Mouse (Mus musculus): ENCODE results near the gene Arid1a. TPM values are rescaled to one million over a fixed set of nuclear protein-coding genes. Genes with fewer than 3 reads are reported as not detected.

The Arid1a gene
- polyA plus RNA-seq, 1 experiment, result 45.1 TPM

DNA sequence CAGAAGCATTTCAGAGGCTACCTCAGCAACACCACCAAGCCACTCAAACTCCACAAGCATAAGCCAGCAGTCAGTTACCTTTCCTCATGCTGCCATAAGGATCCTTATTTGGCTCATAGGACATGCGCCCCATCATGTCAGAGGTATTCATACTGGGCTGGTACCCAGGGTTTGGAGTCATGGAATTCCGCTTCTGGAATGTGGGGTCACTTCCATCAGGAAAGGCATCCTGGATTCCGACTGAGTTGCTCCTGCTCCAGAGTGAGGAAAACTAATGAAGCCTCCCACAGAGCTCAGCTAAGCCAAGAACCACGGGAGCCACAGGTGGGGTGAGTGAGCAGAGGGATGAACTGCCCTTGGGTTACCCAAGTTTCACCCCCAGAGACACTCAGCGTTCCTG is 69.4 kb downstream of the Arid1a start:
- TF ChIP-seq CTCF (IDR thresholded peaks at IDR 0.05; ENCODE audit: extremely low read depth, insufficient read depth, low read length) (no peak), POLR2A (IDR thresholded peaks at IDR 0.05; ENCODE audit: extremely low read depth, insufficient read depth, low read length) (no peak)
- Histone ChIP-seq H3K27ac (ENCODE audit: insufficient read depth, low read length) (no peak overlapping the region), H3K4me1 (ENCODE audit: control insufficient read depth, insufficient read depth, low read length) (no peaks in the 10 kb centered on the region), H3K4me3 (ENCODE audit: insufficient read depth, low read length) (no peak overlapping the region)

DNA sequence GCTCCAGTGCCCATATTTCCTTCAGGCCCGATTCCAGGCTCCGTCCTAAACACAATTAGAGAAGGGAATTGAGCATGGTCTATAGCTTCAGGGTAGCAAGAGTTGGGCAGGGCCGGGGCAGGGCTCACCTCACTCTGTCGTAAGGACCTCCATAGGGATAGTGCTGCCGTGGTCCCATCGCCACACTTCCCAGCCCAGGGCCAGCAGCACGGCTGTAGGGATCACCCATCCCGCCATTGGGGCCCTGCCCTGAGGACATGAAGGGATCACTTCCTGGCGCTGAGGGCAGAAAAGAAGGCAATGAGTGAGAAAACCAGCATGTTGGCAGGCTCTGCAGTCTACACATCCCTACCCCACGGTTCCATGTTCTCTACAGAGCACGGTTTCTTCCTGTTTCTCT is 70.1 kb downstream of the Arid1a start:
- Histone ChIP-seq H3K4me3 (ENCODE audit: insufficient read depth, low read length) (no peak overlapping the region), H3K27ac (ENCODE audit: insufficient read depth, low read length) (no peak overlapping the region), H3K4me1 (ENCODE audit: control insufficient read depth, insufficient read depth, low read length) (no peaks in the 10 kb centered on the region)
- TF ChIP-seq POLR2A (IDR thresholded peaks at IDR 0.05; ENCODE audit: extremely low read depth, insufficient read depth, low read length), result no peak

DNA sequence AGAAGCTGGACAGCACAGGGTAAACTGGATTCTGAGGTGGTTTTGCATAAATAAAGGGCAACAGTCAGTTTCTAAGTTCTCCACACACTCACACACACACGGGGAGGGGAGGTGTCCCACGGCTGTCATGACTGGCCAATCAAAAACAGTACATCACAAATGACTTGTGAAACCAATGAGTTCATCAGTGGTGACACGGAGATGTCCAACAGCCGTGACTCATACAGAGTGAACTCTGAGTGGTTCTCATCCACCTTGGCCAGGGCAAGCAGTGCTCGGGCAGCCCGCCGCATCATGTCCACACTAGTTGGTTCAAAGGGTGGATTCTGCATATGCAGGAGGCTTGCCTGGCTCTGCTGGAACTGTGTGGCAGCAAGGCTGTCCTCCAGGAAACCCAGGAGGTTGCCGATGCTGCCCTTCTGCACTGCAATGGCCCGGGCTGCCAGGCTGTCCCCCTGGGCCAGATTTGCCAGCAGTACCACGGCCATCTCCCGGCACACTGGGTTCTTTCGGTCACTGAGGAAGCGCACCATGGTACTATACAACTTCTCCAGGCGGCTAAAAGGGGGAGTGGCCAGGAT is 76.3 kb downstream of the Arid1a start:
- Histone ChIP-seq H3K4me3 (ENCODE audit: insufficient read depth, low read length) (no peak overlapping the region), H3K4me1 (ENCODE audit: control insufficient read depth, insufficient read depth, low read length) (no peaks in the 10 kb centered on the region), H3K27ac (ENCODE audit: insufficient read depth, low read length) (no peak overlapping the region)
- TF ChIP-seq POLR2A (IDR thresholded peaks at IDR 0.05; ENCODE audit: extremely low read depth, insufficient read depth, low read length) (no peak), CTCF (IDR thresholded peaks at IDR 0.05; ENCODE audit: extremely low read depth, insufficient read depth, low read length) (no peak)

DNA sequence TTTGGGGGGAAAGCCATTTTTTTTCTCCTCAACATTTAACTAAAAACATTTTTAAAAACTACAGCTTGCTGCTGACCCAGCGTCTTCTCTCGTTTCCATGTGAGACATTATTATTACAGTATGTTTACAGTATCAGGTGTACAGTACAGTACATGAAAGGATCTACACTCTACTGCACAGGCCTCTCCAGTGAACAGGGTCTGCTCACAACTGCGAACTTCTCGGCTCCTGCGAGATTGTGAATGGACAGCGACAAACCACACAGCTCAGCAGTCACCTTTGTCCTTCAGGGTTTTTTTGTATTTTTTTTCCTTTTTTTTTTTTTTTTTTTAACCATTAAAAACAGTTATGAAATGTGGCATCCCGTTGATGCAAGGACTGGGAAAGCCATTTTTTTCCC is 76.9 kb downstream of the Arid1a start:
- Histone ChIP-seq H3K4me3 (ENCODE audit: insufficient read depth, low read length) (no peak overlapping the region), H3K27ac (ENCODE audit: insufficient read depth, low read length) (no peak overlapping the region), H3K4me1 (ENCODE audit: control insufficient read depth, insufficient read depth, low read length) (no peaks in the 10 kb centered on the region)
- TF ChIP-seq CTCF (IDR thresholded peaks at IDR 0.05; ENCODE audit: extremely low read depth, insufficient read depth, low read length) (no peak), POLR2A (IDR thresholded peaks at IDR 0.05; ENCODE audit: extremely low read depth, insufficient read depth, low read length) (no peak)

DNA sequence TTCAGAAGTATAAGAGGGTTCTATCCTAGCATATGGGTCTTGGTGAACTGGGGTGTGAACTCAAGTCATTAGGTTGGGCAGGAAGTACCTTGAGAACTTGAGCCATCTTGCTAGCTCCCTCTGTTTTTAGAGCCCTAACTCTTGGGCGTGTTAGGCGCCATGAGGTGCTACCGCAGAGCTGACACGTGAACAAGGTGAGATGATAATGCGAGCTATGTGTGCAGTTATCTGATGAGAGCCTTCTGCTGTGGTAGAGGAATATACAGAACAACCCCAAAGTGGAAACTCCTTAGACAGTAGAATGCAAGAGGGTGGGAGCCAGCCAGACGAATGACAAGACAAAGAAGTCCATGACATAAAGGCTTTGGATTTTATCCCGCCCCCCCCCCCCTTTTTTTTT is 79.3 kb downstream of the Arid1a start:
- no peak overlapping the region for H3K27ac ChIP-seq (ENCODE audit: insufficient read depth, low read length)
- no peak overlapping the region for H3K4me3 ChIP-seq (ENCODE audit: insufficient read depth, low read length)
- TF ChIP-seq CTCF (IDR thresholded peaks at IDR 0.05; ENCODE audit: extremely low read depth, insufficient read depth, low read length) (no peak), POLR2A (IDR thresholded peaks at IDR 0.05; ENCODE audit: extremely low read depth, insufficient read depth, low read length) (no peak)
- H3K4me1 ChIP-seq (ENCODE audit: control insufficient read depth, insufficient read depth, low read length), result peaks cover 7% of the 10 kb centered on the region; the same call in 1 of the 2 replicates

DNA sequence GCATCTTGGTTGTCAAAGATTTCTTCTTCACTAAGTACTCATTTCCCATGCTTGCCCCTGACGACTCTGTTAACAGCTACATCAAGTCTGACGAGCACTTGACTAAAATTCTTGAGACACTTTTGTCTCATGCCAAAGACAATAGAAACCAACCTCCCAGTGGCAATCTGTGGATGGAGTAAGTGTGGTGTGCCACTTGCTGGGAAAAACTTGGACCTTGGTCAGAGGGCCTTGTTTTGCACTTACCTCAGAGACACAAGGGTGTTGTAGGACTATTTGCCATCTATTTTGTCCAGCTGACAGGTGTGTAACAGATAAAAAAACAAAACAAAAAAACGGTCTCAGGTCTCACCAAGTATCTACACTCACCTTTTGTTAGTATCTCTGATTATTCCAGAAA is 80.4 kb downstream of the Arid1a start:
- no peak overlapping the region for H3K27ac ChIP-seq (ENCODE audit: insufficient read depth, low read length)
- no peak for TF ChIP-seq CTCF (IDR thresholded peaks at IDR 0.05; ENCODE audit: extremely low read depth, insufficient read depth, low read length)
- no peak for TF ChIP-seq POLR2A (IDR thresholded peaks at IDR 0.05; ENCODE audit: extremely low read depth, insufficient read depth, low read length)

DNA sequence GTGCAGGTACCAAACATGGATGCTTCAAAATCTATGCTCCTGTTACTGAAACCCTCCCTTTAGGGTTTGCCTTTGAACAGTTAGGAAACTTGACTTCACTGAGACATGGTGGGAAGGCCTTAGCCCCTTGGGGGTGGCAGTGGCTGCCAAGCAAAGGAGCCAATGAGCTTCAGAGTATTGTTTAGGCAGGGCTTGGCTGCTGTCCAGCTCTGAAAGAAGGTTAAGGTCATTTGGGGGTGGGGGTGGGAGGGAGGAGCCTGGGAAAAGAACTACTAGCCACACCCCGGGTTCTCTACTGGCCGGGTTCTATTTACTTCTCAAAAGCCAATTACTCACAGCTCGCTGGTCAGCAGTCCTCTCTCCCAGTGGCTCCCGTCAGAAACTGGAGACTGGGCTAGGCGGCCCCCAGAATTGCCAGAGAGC is 81.0 kb downstream of the Arid1a start:
- Histone ChIP-seq H3K4me1 (ENCODE audit: control insufficient read depth, insufficient read depth, low read length) (peaks cover 7% of the 10 kb centered on the region; the same call in 1 of the 2 replicates), H3K27ac (ENCODE audit: insufficient read depth, low read length) (peak overlapping the region; percentile 36; the same call in 1 of the 2 replicates), H3K4me3 (ENCODE audit: insufficient read depth, low read length) (no peak overlapping the region)
- TF ChIP-seq POLR2A (IDR thresholded peaks at IDR 0.05; ENCODE audit: extremely low read depth, insufficient read depth, low read length) (no peak), CTCF (IDR thresholded peaks at IDR 0.05; ENCODE audit: extremely low read depth, insufficient read depth, low read length) (no peak)

More for the DNA sequence above, 80.4 kb downstream of the Arid1a start:
- peaks cover 7% of the 10 kb centered on the region; the same call in 1 of the 2 replicates for H3K4me1 ChIP-seq (ENCODE audit: control insufficient read depth, insufficient read depth, low read length)
- no peak overlapping the region for H3K4me3 ChIP-seq (ENCODE audit: insufficient read depth, low read length)

DNA sequence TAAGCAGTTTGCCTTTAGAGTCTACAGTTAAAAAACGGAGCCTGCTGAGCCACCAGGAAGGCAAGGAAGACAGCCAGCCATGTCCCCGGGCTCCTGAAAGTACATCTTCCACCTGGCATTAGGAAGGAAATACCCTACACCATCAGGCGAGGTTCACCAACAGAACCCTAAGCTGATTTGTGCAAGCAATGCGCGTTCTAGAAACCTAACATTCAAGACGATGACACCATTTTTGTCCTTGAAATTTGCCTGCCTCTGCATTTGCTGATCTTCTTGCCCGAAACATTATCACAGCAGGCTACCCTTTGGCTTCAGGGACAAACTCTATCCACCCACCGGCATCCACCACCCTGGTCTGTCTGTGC is 82.3 kb downstream of the Arid1a start:
- no peak for TF ChIP-seq POLR2A (IDR thresholded peaks at IDR 0.05; ENCODE audit: extremely low read depth, insufficient read depth, low read length)
- no peak for TF ChIP-seq CTCF (IDR thresholded peaks at IDR 0.05; ENCODE audit: extremely low read depth, insufficient read depth, low read length)
- peak overlapping the region; percentile 56 for H3K27ac ChIP-seq (ENCODE audit: insufficient read depth, low read length)

DNA sequence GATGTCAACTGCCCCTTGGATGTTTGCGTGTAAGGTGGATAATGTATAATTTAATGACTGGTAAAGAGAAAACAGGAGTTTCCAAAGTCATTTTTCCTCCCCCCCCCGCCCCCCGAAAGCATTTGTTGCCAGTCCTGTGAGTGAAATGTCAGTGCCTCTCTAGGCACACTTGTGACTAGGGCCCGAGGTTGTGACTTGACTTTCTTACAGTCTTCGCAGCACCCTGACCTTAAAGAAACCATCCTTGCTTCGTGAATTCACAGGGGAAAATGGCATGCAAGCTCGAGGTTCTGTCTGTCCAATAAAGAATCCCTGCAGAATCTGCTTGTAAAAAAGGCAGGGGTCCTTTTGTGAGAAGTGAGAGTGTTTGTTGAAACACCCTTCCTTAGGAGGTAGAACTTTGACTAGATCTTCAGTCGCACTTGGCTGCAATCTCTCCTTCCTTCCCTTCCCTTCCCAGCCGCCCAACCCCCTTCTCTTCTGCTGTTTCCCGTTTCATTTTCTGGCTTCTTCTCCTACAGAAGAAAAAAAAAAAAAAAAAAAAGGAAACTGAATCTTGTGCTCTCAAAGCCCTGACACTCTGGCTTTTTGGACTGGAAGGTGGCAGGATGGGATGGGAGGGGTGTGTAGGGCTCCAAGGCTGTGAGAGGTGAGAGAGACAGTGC is 82.8 kb downstream of the Arid1a start:
- TF ChIP-seq CTCF (IDR thresholded peaks at IDR 0.05; ENCODE audit: extremely low read depth, insufficient read depth, low read length), result no peak
- TF ChIP-seq POLR2A (IDR thresholded peaks at IDR 0.05; ENCODE audit: extremely low read depth, insufficient read depth, low read length), result no peak
- no peak overlapping the region for H3K4me3 ChIP-seq (ENCODE audit: insufficient read depth, low read length)
- H3K27ac ChIP-seq (ENCODE audit: insufficient read depth, low read length), result peak overlapping the region; percentile 72
- peaks cover 7% of the 10 kb centered on the region; the same call in 1 of the 2 replicates for H3K4me1 ChIP-seq (ENCODE audit: control insufficient read depth, insufficient read depth, low read length)

More for the DNA sequence above, 82.3 kb downstream of the Arid1a start:
- Histone ChIP-seq H3K4me1 (ENCODE audit: control insufficient read depth, insufficient read depth, low read length) (peaks cover 7% of the 10 kb centered on the region; the same call in 1 of the 2 replicates), H3K4me3 (ENCODE audit: insufficient read depth, low read length) (no peak overlapping the region)

Measured in cortical plate, adult 2 months (tissue).